Comparison of ENCODE assay signal across 8 mouse cellular contexts in genomic region chr12:12810159-12810885, GRCm38 (mm10).
A peak's percentile ranks its signal among the peaks of the same experiment; 100 is the strongest.
DNase-seq lines count a peak whose midpoint lies in the region; ATAC-seq lines count a peak whose summit lies in the region.

No protein-coding gene starts in this region.

- H3K36me3 ChIP-seq in hindbrain, embryonic 16.5 days (ENCODE audit: control insufficient read depth, insufficient read depth, low read length): no peaks in the 10 kb centered on the region
- no peaks in the 10 kb centered on the region for H3K36me3 ChIP-seq in lung, embryonic 15.5 days

- 4% methylated on average over 16 of the region's 16 CpGs for WGBS in hindbrain, embryonic 16.5 days
- 3% methylated on average over 16 of the region's 16 CpGs for WGBS in lung, embryonic 15.5 days

- H3K27ac ChIP-seq in hindbrain, embryonic 16.5 days (ENCODE audit: low read depth, low read length): peak overlapping the region; percentile 64
- H3K27ac ChIP-seq in lung, embryonic 15.5 days: peak overlapping the region; percentile 93

- H3K9ac ChIP-seq in hindbrain, embryonic 16.5 days (ENCODE audit: low read depth, low read length): peak overlapping the region; percentile 55
- H3K9ac ChIP-seq in lung, embryonic 15.5 days: no peak overlapping the region; the same call in 1 of the 2 replicates

- peak overlapping the region; percentile 43 for H3K4me2 ChIP-seq in hindbrain, embryonic 16.5 days (ENCODE audit: low read length)
- peak overlapping the region; percentile 59 for H3K4me2 ChIP-seq in lung, embryonic 15.5 days

- no peak overlapping the region for H3K4me3 ChIP-seq in hindbrain, embryonic 16.5 days (ENCODE audit: low read length)
- peak overlapping the region; percentile 18 for H3K4me3 ChIP-seq in lung, embryonic 15.5 days

- peak; percentile 94 for DNase-seq in MN1 (ENCODE audit: low spot score)
- peak; percentile 76 for DNase-seq in embryo, embryonic 10.5 days (ENCODE audit: low spot score)
- peak; percentile 73 for DNase-seq in gastrocnemius, postnatal 25 days
- peak; percentile 25 to 44 for DNase-seq in layer of hippocampus, postnatal 25 days (ENCODE audit: extremely low spot score in 1 of 2, low spot score in 1 of 2)
- DNase-seq in retina, postnatal 1 day: peak; percentile 87
- no peak for DNase-seq in B cell, adult 2 months

- no peaks in the 10 kb centered on the region for H3K9me3 ChIP-seq in hindbrain, embryonic 16.5 days (ENCODE audit: control insufficient read depth, low read length)
- no peaks in the 10 kb centered on the region for H3K9me3 ChIP-seq in lung, embryonic 15.5 days

- peak; percentile 88 for ATAC-seq in hindbrain, embryonic 16.5 days
- ATAC-seq in lung, embryonic 15.5 days (ENCODE audit: borderline replicate concordance, extremely low read depth, low FRiP score, low TSS enrichment): peak; percentile 74

- no peaks in the 10 kb centered on the region for H3K27me3 ChIP-seq in hindbrain, embryonic 16.5 days (replicated peaks; ENCODE audit: control insufficient read depth, insufficient read depth, low read length)
- H3K27me3 ChIP-seq in lung, embryonic 15.5 days: no peaks in the 10 kb centered on the region

- peaks cover 20% of the 10 kb centered on the region for H3K4me1 ChIP-seq in hindbrain, embryonic 16.5 days (ENCODE audit: control insufficient read depth, insufficient read depth, low read depth, low read length)
- H3K4me1 ChIP-seq in lung, embryonic 15.5 days: peaks cover 49% of the 10 kb centered on the region

Comparison
In these comparisons a context has a peak if more than half of its experiments do, and no peak if none do; other contexts are left out.
1. DNase-seq: peak in MN1 (single experiment), embryo, embryonic 10.5 days (single experiment), gastrocnemius, postnatal 25 days (single experiment), layer of hippocampus, postnatal 25 days (2 of 2) and retina, postnatal 1 day (single experiment); none in B cell, adult 2 months (0 of 2).